Mouse (Mus musculus) liver, embryonic 14.5 days (tissue): ENCODE measurements around the gene Srsf2. TPM values are rescaled to one million over a fixed set of nuclear protein-coding genes. Genes with fewer than 3 reads are reported as not detected.

Source experiments
- ATAC-seq: fragments of 200-750 bp; cut with Nextera tagmentation; 2 replicates; pipeline ENCODE4 v1.8.0; 2017; ENCODE audit warnings: moderate number of reproducible peaks, mild to moderate bottlenecking, moderate library complexity; ENCODE audit not compliant: insufficient read depth
- DNase-seq, 3 experiments: peaks; one replicate each; pipeline ENCODE4 v3.0.0-alpha.2; 2012 to 2013; ENCODE audit warnings: low read depth in 3 of 3, low spot score in 3 of 3
- H3K27ac ChIP-seq: fragments of 300-500 bp; sonication (generic); 2 replicates; pipeline ENCODE4 v1.5.1; 2014; ENCODE audit warnings: moderate library complexity, mild to moderate bottlenecking, control low read depth, inconsistent platforms
- H3K27me3 ChIP-seq: fragments of 300-500 bp; sonication (generic); 2 replicates; pipeline ENCODE4 v1.6.1; 2014; ENCODE audit warnings: mild to moderate bottlenecking, low read length, moderate library complexity; ENCODE audit not compliant: control insufficient read depth, insufficient read depth
- H3K36me3 ChIP-seq: fragments of 300-500 bp; sonication (generic); replicated peaks from 2 replicates; pipeline ENCODE4 v1.6.1; 2014; ENCODE audit warnings: low read depth; ENCODE audit not compliant: control insufficient read depth, insufficient read depth
- H3K4me1 ChIP-seq, 2 experiments: fragments of 200-500 bp in 1 of 2; fragments of 300-500 bp in 1 of 2; sonication (generic) in 1 of 2; replicated peaks; 2 replicates each; pipeline ENCODE4 v1.6.1; 2012 to 2014; ENCODE audit warnings: antibody characterized with exemption in 1 of 2, inconsistent platforms in 1 of 2, low read length in 1 of 2; ENCODE audit not compliant: control insufficient read depth in 2 of 2, insufficient read depth in 2 of 2
- H3K4me2 ChIP-seq: fragments of 300-500 bp; sonication (generic); 2 replicates; pipeline ENCODE4 v1.6.1; 2014; ENCODE audit warnings: low read depth, mild to moderate bottlenecking, control low read depth, moderate library complexity
- H3K4me3 ChIP-seq, 2 experiments: fragments of 200-500 bp in 1 of 2; fragments of 300-500 bp in 1 of 2; sonication (generic) in 1 of 2; 2 replicates each; pipeline ENCODE4 v1.5.1; 2012 to 2014; ENCODE audit warnings: low read depth in 2 of 2, low read length in 2 of 2, mild to moderate bottlenecking in 2 of 2, control low read depth in 1 of 2, inconsistent platforms in 1 of 2, moderate library complexity in 1 of 2; ENCODE audit not compliant: insufficient read depth in 1 of 2
- H3K9ac ChIP-seq: fragments of 300-500 bp; sonication (generic); replicated peaks from 2 replicates; pipeline ENCODE4 v1.6.1; 2014; ENCODE audit warnings: mild to moderate bottlenecking, control low read depth, moderate library complexity
- H3K9me3 ChIP-seq: fragments of 300-500 bp; sonication (generic); 2 replicates; pipeline ENCODE4 v1.6.1; 2016; ENCODE audit warnings: low read length, mixed read lengths; ENCODE audit not compliant: control insufficient read depth
- CTCF ChIP-seq: IDR thresholded peaks from 2 replicates; pipeline ENCODE4 v1.5.1; 2016; ENCODE audit warnings: antibody characterized with exemption, low read depth, control low read depth
- EP300 ChIP-seq: IDR thresholded peaks from 2 replicates; pipeline ENCODE4 v1.6.1; 2016; ENCODE audit warnings: antibody characterized with exemption, low read depth
- WGBS: fragments of 180-500 bp; shearing (Covaris S2); extraction: QIAGEN DNeasy Blood & Tissue Kit; methylation state at CpG from one replicate; pipeline ENCODE4 v1.1.7; 2014; ENCODE audit not compliant: insufficient replicate concordance; 5-methylcytosine and 5-hydroxymethylcytosine counted together
- polyA plus RNA-seq, 2 experiments: library from polyadenylated mRNA; depleted of rRNA in 1 of 2; stranded (reverse) in 1 of 2; unstranded in 1 of 2; fragments of >200 nt; fragmentation: Nextera tagmentation in 1 of 2; extraction: Ambion mirVana in 1 of 2; gene quantifications; 2 replicates each; pipeline versions ENCODE4 v1.2.1 to v1.2.3; 2012 to 2014

The Srsf2 gene
- polyA plus RNA-seq, 2 experiments = 334 to 426 TPM

- 71% methylated on average over 1 of the region's 1 CpGs for WGBS
- peaks cover 50% of the 10 kb centered on the region for H3K36me3 ChIP-seq
Observed at GRCm38 (mm10) chr11:116834954-116835353, 17.9 kb downstream of the Srsf2 start.

GRCm38 (mm10) chr11:116832172-116832685, 20.7 kb downstream of the Srsf2 start:
- Histone ChIP-seq H3K9ac (no peak overlapping the region), H3K27ac (no peak overlapping the region), H3K4me2 (no peak overlapping the region), H3K27me3 (peaks cover 5% of the 10 kb centered on the region), H3K9me3 (no peaks in the 10 kb centered on the region), H3K4me3 (no peak overlapping the region), H3K36me3 (peaks cover 26% of the 10 kb centered on the region), H3K4me1 (peaks cover 0 to 4% of the 10 kb centered on the region in 2 experiments; a peak in 2 of 4 replicates)
- WGBS = 31% methylated on average over 4 of the region's 4 CpGs
- no peak for TF ChIP-seq CTCF
- TF ChIP-seq EP300 = no peak
- ATAC-seq (no peak), DNase-seq (no peak)

More at GRCm38 (mm10) chr11:116834954-116835353, 17.9 kb downstream of the Srsf2 start:
- Histone ChIP-seq H3K27ac (no peak overlapping the region), H3K4me3 (no peak overlapping the region), H3K9me3 (no peaks in the 10 kb centered on the region), H3K9ac (no peak overlapping the region), H3K4me2 (no peak overlapping the region), H3K27me3 (no peaks in the 10 kb centered on the region), H3K4me1 (no peaks in the 10 kb centered on the region)
- DNase-seq (no peak), ATAC-seq (no peak)
- no peak for TF ChIP-seq EP300
- no peak for TF ChIP-seq CTCF

GRCm38 (mm10) chr11:116827534-116828165, 25.2 kb downstream of the Srsf2 start, which contains the start of gene Mxra7:
Mxra7 (minus strand) TSS chr11:116828046.
- no peaks in the 10 kb centered on the region for H3K9me3 ChIP-seq
- ATAC-seq = peak; percentile 66; the same call in 1 of the 2 replicates
- peaks cover 12% of the 10 kb centered on the region for H3K27me3 ChIP-seq
- no peak within 1 kb of the TSS for H3K27ac ChIP-seq
- H3K9ac ChIP-seq = no peak within 1 kb of the TSS; the same call in 1 of the 2 replicates
- peak within 1 kb of the TSS; percentile 50 for H3K4me2 ChIP-seq
- peak within 1 kb of the TSS; percentile 30 to 39 for H3K4me3 ChIP-seq
- H3K4me1 ChIP-seq = peaks cover 0 to 4% of the 10 kb centered on the region in 2 experiments; a peak in 2 of 4 replicates
- no peaks in the 10 kb centered on the region for H3K36me3 ChIP-seq
- 1% methylated on average over 68 of the region's 71 CpGs for WGBS
- no peak for DNase-seq
- TF ChIP-seq CTCF (no peak), EP300 (no peak)

- H3K27me3 ChIP-seq = peaks cover 12% of the 10 kb centered on the region
- H3K9ac ChIP-seq = no peak overlapping the region
- no peaks in the 10 kb centered on the region for H3K9me3 ChIP-seq
- peaks cover 0 to 4% of the 10 kb centered on the region in 2 experiments; a peak in 2 of 4 replicates for H3K4me1 ChIP-seq
- DNase-seq (no peak), ATAC-seq (no peak)
- peak overlapping the region; percentile 30 to 39; a peak in 2 of 4 replicates for H3K4me3 ChIP-seq
- TF ChIP-seq CTCF (no peak), EP300 (no peak)
- no peak overlapping the region for H3K27ac ChIP-seq
- no peaks in the 10 kb centered on the region for H3K36me3 ChIP-seq
- peak overlapping the region; percentile 50 for H3K4me2 ChIP-seq
- WGBS = 55% methylated on average over 17 of the region's 17 CpGs
Observed at GRCm38 (mm10) chr11:116826550-116827504, 26.1 kb downstream of the Srsf2 start.
